Mouse (Mus musculus) myocyte (in vitro differentiated cells): ENCODE measurements around the gene Ccl17. TPM values are rescaled to one million over a fixed set of nuclear protein-coding genes. Genes with fewer than 3 reads are reported as not detected.
"Not testable (repeated sequence)": the region's sequence is repeated elsewhere in the genome, so short reads cannot be mapped to it uniquely, and the experiment has no call there.

Source experiments
- H3K27me3 ChIP-seq: one replicate; pipeline ENCODE4 v1.6.1; 2011; ENCODE audit not compliant: control insufficient read depth, insufficient read depth, insufficient read length
- H3K36me3 ChIP-seq: one replicate; pipeline ENCODE4 v1.6.1; 2011; ENCODE audit not compliant: control insufficient read depth, insufficient read depth
- H3K4me2 ChIP-seq: one replicate; pipeline ENCODE4 v1.6.1; 2011; ENCODE audit warnings: low read depth, control low read depth
- H3K4me3 ChIP-seq: one replicate; pipeline ENCODE4 v1.5.1; 2011; ENCODE audit warnings: mild to moderate bottlenecking, control low read depth, moderate library complexity
- H3K79me2 ChIP-seq: one replicate; pipeline ENCODE4 v1.6.1; 2011; ENCODE audit not compliant: control insufficient read depth, insufficient read depth
- H3ac ChIP-seq: one replicate; pipeline ENCODE4 v1.6.1; 2011; ENCODE audit not compliant: control insufficient read depth, insufficient read length
- CEBPB ChIP-seq: IDR thresholded peaks from 2 replicates; pipeline ENCODE4 v1.6.1; 2011; ENCODE audit warnings: mild to moderate bottlenecking, moderate library complexity; ENCODE audit not compliant: poor library complexity, insufficient read depth, severe bottlenecking
- E2F4 ChIP-seq: IDR thresholded peaks from one replicate; pipeline ENCODE4 v1.6.1; 2011; ENCODE audit warnings: mild to moderate bottlenecking, control low read depth, moderate library complexity; ENCODE audit not compliant: insufficient read depth
- MAX ChIP-seq: IDR thresholded peaks from one replicate; pipeline ENCODE4 v1.6.1; 2011; ENCODE audit warnings: low read depth, mild to moderate bottlenecking, control low read depth
- MYOD1 ChIP-seq, 3 experiments: IDR thresholded peaks; one replicate each; pipeline ENCODE4 v1.6.1; 2011; ENCODE audit warnings: control low read depth in 2 of 3, low read depth in 2 of 3, mild to moderate bottlenecking in 2 of 3, moderate library complexity in 1 of 3; ENCODE audit not compliant: insufficient read length in 2 of 3, control insufficient read depth in 1 of 3
- MYOG ChIP-seq, 3 experiments: IDR thresholded peaks; one replicate each; pipeline ENCODE4 v1.6.1; 2011; ENCODE audit warnings: control low read depth in 2 of 3, low read depth in 2 of 3, mild to moderate bottlenecking in 2 of 3; ENCODE audit not compliant: insufficient read length in 2 of 3, control insufficient read depth in 1 of 3, insufficient read depth in 1 of 3
- POLR2A ChIP-seq: IDR thresholded peaks from one replicate; pipeline ENCODE4 v1.6.1; 2011; ENCODE audit warnings: low read depth, mild to moderate bottlenecking, control low read depth, moderate library complexity; ENCODE audit not compliant: insufficient read length
- POLR2AphosphoS2 ChIP-seq: IDR thresholded peaks from one replicate; pipeline ENCODE4 v1.6.1; 2011; ENCODE audit warnings: low read depth, control low read depth; ENCODE audit not compliant: insufficient read length
- REST ChIP-seq: IDR thresholded peaks from one replicate; pipeline ENCODE4 v1.6.1; 2011; ENCODE audit warnings: mild to moderate bottlenecking, control low read depth, moderate library complexity; ENCODE audit not compliant: insufficient read depth, insufficient read length
- SRF ChIP-seq: IDR thresholded peaks from one replicate; pipeline ENCODE4 v1.6.1; 2011; ENCODE audit warnings: low read depth; ENCODE audit not compliant: control insufficient read depth, insufficient read length
- TCF12 ChIP-seq: IDR thresholded peaks from one replicate; pipeline ENCODE4 v1.6.1; 2011; ENCODE audit warnings: mild to moderate bottlenecking, control low read depth; ENCODE audit not compliant: poor library complexity, insufficient read depth, severe bottlenecking
- TCF3 ChIP-seq: IDR thresholded peaks from one replicate; pipeline ENCODE4 v1.6.1; 2011; ENCODE audit warnings: low read depth, control low read depth; ENCODE audit not compliant: insufficient read length
- USF1 ChIP-seq: IDR thresholded peaks from one replicate; pipeline ENCODE4 v1.6.1; 2011; ENCODE audit warnings: low read depth, mild to moderate bottlenecking, control low read depth, moderate library complexity
- polyA plus RNA-seq: library from polyadenylated mRNA; unstranded; fragments of >200 nt; fragmentation: generic; extraction: Trizol; gene quantifications from one replicate; pipeline ENCODE4 v1.2.1, GENCODE M21; 2012; ENCODE audit warnings: missing spikeins

Gene Ccl17
- polyA plus RNA-seq, 1 experiment, result 0.48 TPM

- no peaks in the 10 kb centered on the region for H3K27me3 ChIP-seq
- no peak overlapping the region for H3K4me2 ChIP-seq
- H3K36me3 ChIP-seq, result peaks cover 43% of the 10 kb centered on the region
- H3K4me3 ChIP-seq, result no peak overlapping the region
- no peaks in the 10 kb centered on the region for H3K79me2 ChIP-seq
- TF ChIP-seq MYOG (IDR thresholded peaks at IDR 0.05; ENCODE audit: control insufficient read depth in 1 of 3, insufficient read depth in 1 of 3, insufficient read length in 2 of 3, low read depth in 2 of 3) (no peak), TCF12 (no peak), REST (no peak), USF1 (no peak), POLR2AphosphoS2 (no peak), MYOD1 (IDR thresholded peaks at IDR 0.05; ENCODE audit: control insufficient read depth in 1 of 3, insufficient read length in 2 of 3, low read depth in 2 of 3) (no peak), SRF (no peak), TCF3 (no peak), POLR2A (no peak), MAX (no peak), CEBPB (no peak), E2F4 (no peak)
- H3ac ChIP-seq, result no peak overlapping the region
Measured at GRCm38 (mm10) chr8:94821381-94821780, 11.1 kb downstream of the Ccl17 start.

GRCm38 (mm10) chr8:94822637-94823560 is 12.6 kb downstream of the Ccl17 start:
- Histone ChIP-seq H3ac (no peak overlapping the region), H3K27me3 (no peaks in the 10 kb centered on the region), H3K4me2 (no peak overlapping the region), H3K79me2 (no peaks in the 10 kb centered on the region), H3K36me3 (peaks cover 53% of the 10 kb centered on the region), H3K4me3 (no peak overlapping the region)
- TF ChIP-seq POLR2AphosphoS2, result peak; percentile 23
- TF ChIP-seq SRF, result no peak
- no peak for TF ChIP-seq TCF3

GRCm38 (mm10) chr8:94825170-94825569 is 14.9 kb downstream of the Ccl17 start:
- no peak overlapping the region for H3K4me2 ChIP-seq
- peaks cover 68% of the 10 kb centered on the region for H3K36me3 ChIP-seq
- peak; percentile 98 for TF ChIP-seq CEBPB
- no peak for TF ChIP-seq USF1

GRCm38 (mm10) chr8:94826210-94826609 is 16.0 kb downstream of the Ccl17 start:
- TF ChIP-seq MAX (no peak), POLR2AphosphoS2 (no peak), USF1 (no peak), REST (no peak), SRF (no peak), TCF12 (no peak), MYOD1 (IDR thresholded peaks at IDR 0.05; ENCODE audit: control insufficient read depth in 1 of 3, insufficient read length in 2 of 3, low read depth in 2 of 3) (no peak), CEBPB (no peak), TCF3 (no peak), MYOG (IDR thresholded peaks at IDR 0.05; ENCODE audit: control insufficient read depth in 1 of 3, insufficient read depth in 1 of 3, insufficient read length in 2 of 3, low read depth in 2 of 3) (no peak), E2F4 (no peak)
- Histone ChIP-seq H3K4me2 (no peak overlapping the region), H3K36me3 (peaks cover 75% of the 10 kb centered on the region), H3K4me3 (no peak overlapping the region), H3K79me2 (peaks cover 6% of the 10 kb centered on the region), H3K27me3 (no peaks in the 10 kb centered on the region), H3ac (no peak overlapping the region)

More at GRCm38 (mm10) chr8:94825170-94825569, 14.9 kb downstream of the Ccl17 start:
- Histone ChIP-seq H3ac (no peak overlapping the region), H3K27me3 (no peaks in the 10 kb centered on the region), H3K79me2 (no peaks in the 10 kb centered on the region), H3K4me3 (no peak overlapping the region)

- peaks cover 68% of the 10 kb centered on the region for H3K36me3 ChIP-seq
- no peaks in the 10 kb centered on the region for H3K27me3 ChIP-seq
- no peak overlapping the region for H3K4me2 ChIP-seq
- H3ac ChIP-seq, result no peak overlapping the region
- no peak overlapping the region for H3K4me3 ChIP-seq
- TF ChIP-seq MYOD1 (IDR thresholded peaks at IDR 0.05; ENCODE audit: control insufficient read depth in 1 of 3, insufficient read length in 2 of 3, low read depth in 2 of 3) (no peak), SRF (no peak), TCF12 (no peak), POLR2AphosphoS2 (no peak), E2F4 (no peak), REST (no peak), TCF3 (no peak), POLR2A (no peak), MAX (no peak), MYOG (IDR thresholded peaks at IDR 0.05; ENCODE audit: control insufficient read depth in 1 of 3, insufficient read depth in 1 of 3, insufficient read length in 2 of 3, low read depth in 2 of 3) (no peak), USF1 (no peak), CEBPB (no peak)
- H3K79me2 ChIP-seq, result peaks cover 22% of the 10 kb centered on the region
Measured at GRCm38 (mm10) chr8:94828284-94828683, 18.0 kb downstream of the Ccl17 start.

- H3ac ChIP-seq, H3K4me2 ChIP-seq, H3K4me3 ChIP-seq, H3K27me3 ChIP-seq: not testable (repeated sequence)
- H3K36me3 ChIP-seq, result peaks cover 24% of the 10 kb centered on the region
- H3K79me2 ChIP-seq, result peaks cover 61% of the 10 kb centered on the region
Measured at GRCm38 (mm10) chr8:94833901-94834405, 23.7 kb downstream of the Ccl17 start.

- Histone ChIP-seq H3K79me2 (peaks cover 64% of the 10 kb centered on the region), H3K36me3 (peaks cover 11% of the 10 kb centered on the region)
- H3K4me3 ChIP-seq, H3K4me2 ChIP-seq, H3K27me3 ChIP-seq, H3ac ChIP-seq: not testable (repeated sequence)
Measured at GRCm38 (mm10) chr8:94835751-94836150, 25.5 kb downstream of the Ccl17 start.
